ENCODE assay signal across 19 mouse cellular contexts in genomic region chr4:83343146-83343823, GRCm38 (mm10). TPM values are rescaled to one million over a fixed set of nuclear protein-coding genes. Genes with fewer than 3 reads are reported as not detected.
A peak's percentile ranks its signal among the peaks of the same experiment; 100 is the strongest.
DNase-seq lines count a peak whose midpoint lies in the region; ATAC-seq and TF ChIP-seq lines count a peak whose summit lies in the region.
"Had no signal": no experiment of that assay in that cellular context is flagged by ENCODE, and none has a peak within 500 bp of the region (broad histone marks: within the 10 kb centered on the region; RNA-seq: fewer than 3 reads in every experiment).

No protein-coding gene starts in this region.

- no peak overlapping the region for H3K4me3 ChIP-seq in limb, embryonic 13.5 days
- H3K4me3 ChIP-seq in limb, embryonic 10.5 days, result no peak overlapping the region
- peak overlapping the region; percentile 80 for H3K4me3 ChIP-seq in E14TG2a.4 (replicated peaks; ENCODE audit: low read length)
- no peak overlapping the region for H3K4me3 ChIP-seq in stomach, embryonic 16.5 days (replicated peaks; ENCODE audit: low read length)
- H3K4me3 ChIP-seq in midbrain, embryonic 14.5 days (replicated peaks; ENCODE audit: low read depth, low read length), result no peak overlapping the region
- H3K4me3 ChIP-seq in midbrain, embryonic 10.5 days, result no peak overlapping the region
- H3K4me3 ChIP-seq: erythroblast, embryonic 14.5 days; forebrain, embryonic 10.5 days; heart, embryonic 13.5 days; hindbrain, embryonic 13.5 days had no signal

- no peaks in the 10 kb centered on the region for H3K36me3 ChIP-seq in limb, embryonic 13.5 days
- H3K36me3 ChIP-seq in limb, embryonic 10.5 days, result no peaks in the 10 kb centered on the region
- peaks cover 38% of the 10 kb centered on the region for H3K36me3 ChIP-seq in E14TG2a.4 (ENCODE audit: insufficient read depth, low read length)
- H3K36me3 ChIP-seq in stomach, embryonic 16.5 days (ENCODE audit: control insufficient read depth, insufficient read depth, low read length), result no peaks in the 10 kb centered on the region
- H3K36me3 ChIP-seq in midbrain, embryonic 14.5 days (ENCODE audit: control insufficient read depth, insufficient read depth, low read length), result no peaks in the 10 kb centered on the region
- H3K36me3 ChIP-seq in midbrain, embryonic 10.5 days, result no peaks in the 10 kb centered on the region
- H3K36me3 ChIP-seq: embryonic facial prominence, embryonic 10.5 days; forebrain, embryonic 10.5 days; heart, embryonic 13.5 days; hindbrain, embryonic 13.5 days had no signal

- no peak for ATAC-seq in limb, embryonic 13.5 days (ENCODE audit: low FRiP score, low read depth)
- peak; percentile 29; the same call in 1 of the 2 replicates for ATAC-seq in stomach, embryonic 16.5 days (ENCODE audit: insufficient read depth, low FRiP score)
- no peak for ATAC-seq in midbrain, embryonic 14.5 days (ENCODE audit: low FRiP score, low TSS enrichment)
- ATAC-seq: forebrain, embryonic 14.5 days; hindbrain, postnatal 0 days had no signal

- H3K9me3 ChIP-seq in limb, embryonic 13.5 days, result no peaks in the 10 kb centered on the region
- no peaks in the 10 kb centered on the region for H3K9me3 ChIP-seq in limb, embryonic 10.5 days (replicated peaks)
- H3K9me3 ChIP-seq in E14TG2a.4 (ENCODE audit: low read length), result peaks cover 15% of the 10 kb centered on the region
- no peaks in the 10 kb centered on the region for H3K9me3 ChIP-seq in stomach, embryonic 16.5 days (replicated peaks; ENCODE audit: control insufficient read depth, low read length)
- H3K9me3 ChIP-seq in midbrain, embryonic 14.5 days (ENCODE audit: control insufficient read depth, low read length), result no peaks in the 10 kb centered on the region
- no peaks in the 10 kb centered on the region for H3K9me3 ChIP-seq in midbrain, embryonic 10.5 days (replicated peaks)
- H3K9me3 ChIP-seq: embryonic facial prominence, embryonic 10.5 days; forebrain, embryonic 10.5 days; heart, embryonic 13.5 days; hindbrain, embryonic 13.5 days had no signal

- WGBS in limb, embryonic 13.5 days, result 68% methylated on average over 9 of the region's 9 CpGs
- 86% methylated on average over 9 of the region's 9 CpGs for WGBS in limb, embryonic 10.5 days
- 61% methylated on average over 9 of the region's 9 CpGs for WGBS in stomach, embryonic 16.5 days
- 82% methylated on average over 9 of the region's 9 CpGs for WGBS in midbrain, embryonic 14.5 days
- 86% methylated on average over 9 of the region's 9 CpGs for WGBS in midbrain, embryonic 10.5 days

- H3K4me2 ChIP-seq in limb, embryonic 13.5 days (replicated peaks), result peak overlapping the region; percentile 52; the same call in 1 of the 2 replicates
- no peak overlapping the region for H3K4me2 ChIP-seq in stomach, embryonic 16.5 days (ENCODE audit: low read depth, low read length)
- H3K4me2 ChIP-seq in midbrain, embryonic 14.5 days (ENCODE audit: low read length), result no peak overlapping the region
- H3K4me2 ChIP-seq: heart, embryonic 13.5 days; hindbrain, embryonic 13.5 days had no signal

- no peaks in the 10 kb centered on the region for H3K27me3 ChIP-seq in limb, embryonic 13.5 days
- no peaks in the 10 kb centered on the region for H3K27me3 ChIP-seq in limb, embryonic 10.5 days (ENCODE audit: low read depth, poor library complexity, severe bottlenecking)
- no peaks in the 10 kb centered on the region for H3K27me3 ChIP-seq in E14TG2a.4 (ENCODE audit: insufficient read depth, low read length)
- no peaks in the 10 kb centered on the region for H3K27me3 ChIP-seq in stomach, embryonic 16.5 days (ENCODE audit: control insufficient read depth, insufficient read depth, low read length)
- no peaks in the 10 kb centered on the region for H3K27me3 ChIP-seq in midbrain, embryonic 14.5 days (ENCODE audit: control insufficient read depth, insufficient read depth, low read length)
- no peaks in the 10 kb centered on the region for H3K27me3 ChIP-seq in midbrain, embryonic 10.5 days (ENCODE audit: low read depth, poor library complexity, severe bottlenecking)
- H3K27me3 ChIP-seq: heart, embryonic 13.5 days; hindbrain, embryonic 13.5 days had no signal

- no peak for DNase-seq in limb, embryonic 10.5 days (ENCODE audit: low spot score)
- peak; percentile 56 for DNase-seq in brain, adult 2 months (ENCODE audit: low read depth, low spot score)
- DNase-seq in midbrain, embryonic 14.5 days, result no peak
- DNase-seq in midbrain, embryonic 10.5 days (ENCODE audit: low spot score), result no peak
- no peak for DNase-seq in cerebellum, adult 11-12 months
- DNase-seq: cerebellum, adult 18-20 months; cerebellum, adult 9-11 months; cerebellum, postnatal 36 days; heart, postnatal 36 days had no signal

- no peak overlapping the region for H3K9ac ChIP-seq in limb, embryonic 13.5 days
- H3K9ac ChIP-seq in stomach, embryonic 16.5 days (ENCODE audit: low read length), result no peak overlapping the region
- no peak overlapping the region for H3K9ac ChIP-seq in midbrain, embryonic 14.5 days (replicated peaks; ENCODE audit: low read length)
- H3K9ac ChIP-seq: heart, embryonic 13.5 days; hindbrain, embryonic 13.5 days had no signal

- TF ChIP-seq CTCF in E14TG2a.4 (conservative IDR thresholded peaks at IDR 0.05; ENCODE audit: low read length), result no peak

- H3K27ac ChIP-seq in limb, embryonic 13.5 days, result no peak overlapping the region
- H3K27ac ChIP-seq in limb, embryonic 10.5 days, result no peak overlapping the region
- H3K27ac ChIP-seq in stomach, embryonic 16.5 days (ENCODE audit: low read length), result no peak overlapping the region; the same call in 1 of the 2 replicates
- H3K27ac ChIP-seq in midbrain, embryonic 14.5 days (replicated peaks; ENCODE audit: low read depth, low read length), result no peak overlapping the region
- H3K27ac ChIP-seq in midbrain, embryonic 10.5 days (replicated peaks), result no peak overlapping the region
- H3K27ac ChIP-seq: forebrain, embryonic 10.5 days; heart, embryonic 13.5 days; hindbrain, embryonic 13.5 days; hindbrain, postnatal 0 days had no signal

- peaks cover 13% of the 10 kb centered on the region for H3K4me1 ChIP-seq in limb, embryonic 13.5 days
- peaks cover 17% of the 10 kb centered on the region for H3K4me1 ChIP-seq in limb, embryonic 10.5 days
- peaks cover 46% of the 10 kb centered on the region for H3K4me1 ChIP-seq in E14TG2a.4 (replicated peaks; ENCODE audit: low read depth, low read length)
- 0 out of 2 replicates have a peak, but pooled peaks cover 5% of the 10 kb centered on the region for H3K4me1 ChIP-seq in stomach, embryonic 16.5 days (ENCODE audit: control insufficient read depth, insufficient read depth, low read length)
- no peaks in the 10 kb centered on the region for H3K4me1 ChIP-seq in midbrain, embryonic 14.5 days (ENCODE audit: control insufficient read depth, insufficient read depth, low read length)
- no peaks in the 10 kb centered on the region for H3K4me1 ChIP-seq in midbrain, embryonic 10.5 days
- H3K4me1 ChIP-seq: hindbrain, embryonic 13.5 days had no signal

RNA-seq across cellular contexts. Expression of gene Ttc39b, which starts 19.2 kb away (rescaled TPM):
- polyA plus RNA-seq in limb, embryonic 13.5 days (2015; fragmentation: Nextera tagmentation; extraction: Ambion mirVana), result 1.7 and 1.9 TPM in 2 replicates
- 1.4 and 2.1 TPM in 2 replicates for polyA plus RNA-seq in limb, embryonic 10.5 days (2016; fragmentation: Nextera tagmentation; extraction: Ambion mirVana)
- polyA plus RNA-seq in stomach, embryonic 16.5 days (2015; fragmentation: Nextera tagmentation; extraction: Ambion mirVana), result 5.0 TPM in 2 replicates
- 5.9 and 6.1 TPM in 2 replicates for polyA plus RNA-seq in midbrain, embryonic 14.5 days (2014; fragmentation: Nextera tagmentation; extraction: Ambion mirVana)
- polyA plus RNA-seq in midbrain, embryonic 10.5 days (2016; fragmentation: Nextera tagmentation; extraction: Ambion mirVana), result 1.8 and 2.6 TPM in 2 replicates
